In genomic region chr13:46725227-46725626, GRCm38 (mm10) we compare ENCODE assay signal across 8 mouse cellular contexts. TPM values are rescaled to one million over a fixed set of nuclear protein-coding genes. Genes with fewer than 3 reads are reported as not detected.
DNase-seq lines count a peak whose midpoint lies in the region; ATAC-seq and TF ChIP-seq lines count a peak whose summit lies in the region.

No protein-coding gene starts in this region.

- H3K27me3 ChIP-seq in kidney, postnatal 0 days (ENCODE audit: insufficient read depth, low read length): no peaks in the 10 kb centered on the region

- peaks cover 9% of the 10 kb centered on the region; the same call in 1 of the 2 replicates for H3K4me1 ChIP-seq in kidney, postnatal 0 days (replicated peaks; ENCODE audit: insufficient read depth, low read length)

- no peak overlapping the region for H3K27ac ChIP-seq in kidney, postnatal 0 days

- ATAC-seq in kidney, postnatal 0 days (replicated peaks; ENCODE audit: low FRiP score, low read depth): no peak

- H3K9ac ChIP-seq in kidney, postnatal 0 days (ENCODE audit: low read depth, low read length): 0 out of 2 replicates have a peak overlapping the region, but pooled peaks have one; percentile 1

- H3K9me3 ChIP-seq in kidney, postnatal 0 days (replicated peaks; ENCODE audit: low read length): no peaks in the 10 kb centered on the region

- no peak overlapping the region for H3K4me3 ChIP-seq in kidney, postnatal 0 days (replicated peaks; ENCODE audit: low read depth, low read length)

- DNase-seq in kidney, postnatal 0 days (ENCODE audit: low spot score): no peak
- no peak for DNase-seq in kidney, adult 18-20 months
- peak; percentile 17 for DNase-seq in ZHBTc4 (ENCODE audit: low read depth, low spot score)
- peak; percentile 13 for DNase-seq in heart, postnatal 4 days
- DNase-seq in mesoderm, embryonic 11.5 days (ENCODE audit: low read depth, low spot score): peak; percentile 23
- DNase-seq in cerebellum, adult 9-11 months: no peak
- no peak for DNase-seq in testis, postnatal 14 days (ENCODE audit: low spot score)
- DNase-seq in gastrocnemius, postnatal 25 days: no peak

- 24% methylated on average over 2 of the region's 2 CpGs for WGBS in kidney, postnatal 0 days

- H3K36me3 ChIP-seq in kidney, postnatal 0 days (ENCODE audit: insufficient read depth, low read length): no peaks in the 10 kb centered on the region

- peak overlapping the region; percentile 45; the same call in 1 of the 2 replicates for H3K4me2 ChIP-seq in kidney, postnatal 0 days (ENCODE audit: low read length)

- TF ChIP-seq CTCF in kidney, postnatal 0 days (IDR thresholded peaks at IDR 0.05; ENCODE audit: low read depth): no peak

RNA-seq across cellular contexts. Expression of gene Nup153, which starts 2.5 kb away (rescaled TPM):
- polyA plus RNA-seq in kidney, postnatal 0 days (2015; fragmentation: Nextera tagmentation; extraction: Ambion mirVana): 15.3 and 17.7 TPM in 2 replicates
- 10 to 100 TPM; 59.6 to 60.6 TPM for total RNA-seq in heart, postnatal 4 days (2021)
- 10 to 100 TPM; 31.3 to 40.2 TPM for total RNA-seq in gastrocnemius, postnatal 25 days (2021)

RNA-seq across cellular contexts. Expression of gene Fam8a1, which starts 55.9 kb away (rescaled TPM):
- polyA plus RNA-seq in kidney, postnatal 0 days (2015; fragmentation: Nextera tagmentation; extraction: Ambion mirVana): 11.1 and 13.3 TPM in 2 replicates
- total RNA-seq in heart, postnatal 4 days (2021): 10 to 100 TPM; 46.3 to 47.7 TPM
- total RNA-seq in gastrocnemius, postnatal 25 days (2021): 10 to 100 TPM; 21.3 to 21.9 TPM

Comparison
In these comparisons a context has a peak if more than half of its experiments do, and no peak if none do; other contexts are left out.
1. DNase-seq: peak in ZHBTc4 (single experiment), heart, postnatal 4 days (single experiment) and mesoderm, embryonic 11.5 days (single experiment); none in kidney, postnatal 0 days (single experiment), kidney, adult 18-20 months (single experiment), cerebellum, adult 9-11 months (single experiment), testis, postnatal 14 days (single experiment) and gastrocnemius, postnatal 25 days (single experiment).